Mouse (Mus musculus) urinary bladder, postnatal 4 days (tissue): ENCODE data around the gene Cbfa2t2.

Source experiments
- DNase-seq, 2 experiments: peaks; one replicate each; pipeline ENCODE4 v3.0.0; 2021 to 2022; ENCODE audit warnings: low spot score in 2 of 2

The Cbfa2t2 gene

DNA sequence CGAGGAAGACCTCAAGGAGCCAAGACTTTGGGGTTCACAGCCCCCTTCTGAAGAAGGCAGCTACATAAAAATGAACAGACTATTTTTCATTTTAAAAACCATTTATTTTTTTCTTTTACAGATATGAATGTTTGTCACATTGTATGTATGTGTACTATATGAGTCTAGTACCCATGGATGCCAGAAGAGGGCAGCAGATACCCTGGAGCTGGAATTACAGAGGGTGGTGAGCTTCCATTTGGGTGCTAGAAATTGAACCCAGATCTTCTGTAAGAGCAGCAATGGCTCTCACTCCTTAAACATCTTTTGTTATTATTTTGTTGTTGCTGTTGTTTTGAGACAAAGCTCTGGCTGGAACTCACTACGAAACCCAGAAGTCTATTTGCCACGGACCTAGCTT lies 10.8 kb upstream of the Cbfa2t2 start:
- DNase-seq, result no peak

DNA sequence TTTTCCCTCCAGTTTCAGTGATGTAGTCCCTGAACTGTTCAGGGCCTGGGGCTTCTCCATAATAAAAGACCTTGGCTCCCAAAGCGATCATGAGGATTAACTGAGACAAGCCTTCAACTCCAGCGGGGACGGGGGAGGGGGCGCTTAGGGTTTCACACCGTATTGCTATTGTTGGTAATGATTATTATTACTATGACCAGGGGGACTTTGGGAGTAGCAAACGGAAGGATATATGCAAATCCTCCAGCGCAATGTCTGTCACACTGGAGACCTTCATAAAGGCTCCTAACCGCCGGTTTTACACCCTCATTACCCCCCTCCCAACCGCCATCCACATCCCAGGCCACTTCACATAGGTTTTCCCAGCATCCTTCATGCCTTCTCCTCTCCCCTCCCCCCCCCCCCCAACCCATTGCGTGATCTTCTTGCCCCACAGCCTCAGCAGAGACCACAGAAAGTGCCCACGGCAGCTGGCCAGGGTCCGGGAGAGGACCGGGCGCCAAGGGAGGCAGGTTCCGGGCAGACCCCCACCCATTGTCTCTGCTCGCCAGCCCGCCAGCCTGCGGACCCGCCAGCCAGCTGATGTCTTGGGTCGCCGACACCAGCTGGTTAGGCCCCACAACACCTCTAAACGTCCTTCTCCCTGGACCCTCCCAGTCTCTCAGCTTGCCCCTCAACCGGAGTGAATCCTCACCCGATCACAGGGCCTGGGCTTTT lies 9.9 kb upstream of the Cbfa2t2 start:
- no peak for DNase-seq

- DNase-seq, result no peak
These were observed 9.1 kb upstream of the Cbfa2t2 start for GRCm38 (mm10) chr2:154426905-154427852.

- DNase-seq, result no peak
These were observed 8.4 kb upstream of the Cbfa2t2 start for GRCm38 (mm10) chr2:154427853-154428360.

DNA sequence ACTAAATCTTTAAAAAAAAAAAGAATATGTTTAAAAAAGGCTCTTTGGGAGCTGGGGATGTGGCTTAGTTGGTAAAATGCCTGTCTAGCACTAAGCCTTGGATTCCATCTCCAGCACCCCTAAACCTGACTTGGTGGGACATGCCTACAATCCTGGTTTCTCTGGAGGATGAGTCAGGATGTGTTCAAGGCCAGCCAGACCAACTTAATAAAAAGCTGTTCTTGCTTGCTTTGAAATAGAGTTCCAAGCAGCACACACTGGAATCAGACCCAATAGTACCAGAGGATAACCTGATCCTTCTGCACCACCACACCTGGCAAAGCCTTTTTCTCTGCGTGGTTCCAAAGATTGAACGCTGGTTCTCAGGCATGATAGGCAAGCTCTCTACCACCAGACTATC lies 5.7 kb upstream of the Cbfa2t2 start:
- DNase-seq, result no peak

DNA sequence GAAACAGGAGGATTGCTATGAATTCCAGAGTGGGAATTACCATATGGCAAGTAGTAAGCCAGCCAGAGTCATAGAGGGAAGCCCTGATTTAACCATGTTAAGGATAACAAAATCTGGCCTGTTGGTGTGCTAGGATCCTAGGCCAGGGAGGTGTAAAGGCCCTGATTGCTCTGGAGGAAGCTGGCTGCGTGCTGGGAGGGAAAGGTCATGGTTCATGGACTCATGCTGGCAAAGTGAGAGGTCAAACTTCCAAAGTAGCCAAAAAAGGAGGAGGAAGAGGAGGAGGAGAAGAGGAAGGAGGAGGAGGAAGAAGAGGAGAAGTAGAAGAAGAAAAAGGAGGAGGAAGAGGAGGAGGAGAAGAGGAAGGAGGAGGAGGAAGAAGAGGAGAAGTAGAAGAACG lies 3.6 kb upstream of the Cbfa2t2 start:
- DNase-seq, result no peak

DNA sequence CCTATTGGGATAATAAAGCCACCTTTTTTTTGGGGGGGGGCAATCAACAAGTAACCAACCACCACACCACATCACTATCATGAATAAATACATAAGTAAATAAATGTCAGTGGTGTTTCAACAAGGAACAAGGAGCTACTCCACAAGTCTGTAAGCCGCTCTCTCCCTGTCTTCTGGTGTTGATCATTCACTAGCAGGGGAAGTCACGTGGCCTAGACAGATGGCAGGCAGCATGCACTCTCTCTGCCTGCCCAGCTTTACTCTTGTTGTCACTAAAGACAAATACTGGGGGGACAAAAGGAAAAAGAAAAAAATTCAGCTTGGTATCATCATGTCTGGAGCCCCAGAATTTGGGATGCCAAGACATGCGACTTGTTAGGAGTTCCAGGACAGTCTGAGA lies 2.9 kb upstream of the Cbfa2t2 start:
- DNase-seq, result no peak

DNA sequence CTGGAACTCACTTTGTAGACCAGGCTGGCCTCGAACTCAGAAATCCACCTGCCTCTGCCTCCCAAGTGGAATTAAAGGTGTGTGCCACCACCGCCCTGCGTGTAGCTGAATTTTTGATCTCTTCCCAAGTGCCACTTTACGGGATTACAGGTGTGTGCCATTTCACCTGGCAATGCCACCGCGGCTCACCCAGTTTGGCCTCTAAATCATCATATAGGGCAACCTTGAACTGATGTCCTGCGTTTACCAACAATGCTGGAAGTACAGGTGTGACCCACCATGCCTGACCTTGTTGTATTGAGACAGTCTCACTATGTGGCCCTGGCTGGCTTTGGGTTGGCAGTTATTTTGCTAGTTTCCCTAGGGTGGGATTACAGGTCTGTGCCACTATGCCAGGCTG lies 1.6 kb upstream of the Cbfa2t2 start:
- DNase-seq, result no peak

DNA sequence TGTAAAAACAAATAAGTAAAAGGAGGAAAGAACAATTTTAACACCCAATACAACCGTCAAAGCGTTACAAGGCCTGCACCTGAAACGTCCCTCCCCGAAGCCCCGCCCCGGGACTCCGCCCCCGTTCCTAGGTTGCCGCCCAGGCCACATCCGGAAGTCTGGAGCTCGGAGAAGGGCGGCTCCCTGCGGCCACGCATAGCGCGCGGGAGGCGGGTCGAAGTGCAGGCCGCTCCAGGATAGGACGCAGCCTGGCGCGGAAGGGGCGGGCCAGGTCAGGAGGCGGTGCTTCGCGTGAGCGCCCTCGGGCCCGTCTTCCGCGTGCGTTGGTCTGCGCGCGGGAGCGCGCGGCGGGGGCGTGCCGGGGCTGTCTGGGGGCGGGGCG lies 214 bp upstream of the Cbfa2t2 start:
- peak; percentile 98 to 99 for DNase-seq

- DNase-seq, result no peak
These were observed 878 bp downstream of the Cbfa2t2 start for GRCm38 (mm10) chr2:154437191-154437527.

DNA sequence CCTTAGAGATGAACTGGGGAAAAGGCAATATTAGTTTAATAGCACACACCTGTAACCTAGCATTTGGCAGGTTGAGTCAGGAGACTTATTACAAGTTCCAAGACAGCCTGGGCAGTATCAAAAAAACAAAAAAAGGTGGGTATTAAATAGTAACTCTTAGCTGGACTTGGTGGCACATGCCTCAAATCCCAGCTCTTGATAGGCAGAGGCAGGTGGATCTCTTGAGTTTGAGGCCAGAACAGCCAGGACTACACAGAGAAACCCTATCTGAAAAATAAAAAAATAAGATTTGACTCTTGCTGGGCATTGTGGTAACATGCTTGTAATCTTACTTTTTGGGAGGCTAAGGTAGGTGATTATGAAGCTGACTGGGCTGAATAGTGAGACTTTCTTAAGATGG lies 4.2 kb downstream of the Cbfa2t2 start:
- DNase-seq, result no peak

DNA sequence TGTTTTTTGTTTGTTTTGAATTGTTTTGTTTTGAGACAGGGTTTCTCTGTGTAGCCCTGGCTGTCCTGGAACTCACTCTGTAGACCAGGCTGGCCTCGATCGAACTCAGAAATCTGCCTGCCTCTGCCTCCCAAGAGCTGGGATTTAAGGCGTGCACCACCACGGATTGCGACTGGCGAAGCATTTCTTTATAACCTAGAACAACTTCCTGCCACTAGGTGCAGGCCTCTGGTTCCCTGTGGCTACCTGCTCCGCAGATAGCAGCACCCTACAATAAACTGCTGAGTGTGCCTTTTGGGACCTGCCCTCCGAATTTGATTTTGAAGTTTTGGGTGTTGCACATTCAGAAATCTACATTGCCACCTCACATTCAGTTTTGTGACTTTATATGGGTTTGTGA lies 11.5 kb downstream of the Cbfa2t2 start:
- DNase-seq, result no peak

DNA sequence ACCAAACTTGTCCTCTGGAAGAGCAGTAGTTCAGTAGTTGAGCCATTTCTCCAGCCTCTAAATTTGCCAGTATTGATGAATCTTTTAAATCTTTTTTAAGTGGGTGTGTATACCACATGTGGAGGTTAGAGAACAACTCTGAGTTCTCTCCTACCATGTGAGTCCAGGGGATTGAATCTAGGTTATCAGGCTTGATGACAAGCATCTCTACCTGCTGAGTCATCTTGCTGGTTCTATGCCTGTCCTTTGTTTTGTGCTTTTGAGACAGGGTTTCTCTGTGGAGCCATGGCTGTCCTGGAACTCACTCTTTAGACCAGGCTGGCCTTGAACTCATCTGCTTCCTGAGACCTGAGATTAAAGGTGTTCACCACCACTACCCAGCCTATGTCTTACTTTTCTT lies 12.4 kb downstream of the Cbfa2t2 start:
- no peak for DNase-seq

DNA sequence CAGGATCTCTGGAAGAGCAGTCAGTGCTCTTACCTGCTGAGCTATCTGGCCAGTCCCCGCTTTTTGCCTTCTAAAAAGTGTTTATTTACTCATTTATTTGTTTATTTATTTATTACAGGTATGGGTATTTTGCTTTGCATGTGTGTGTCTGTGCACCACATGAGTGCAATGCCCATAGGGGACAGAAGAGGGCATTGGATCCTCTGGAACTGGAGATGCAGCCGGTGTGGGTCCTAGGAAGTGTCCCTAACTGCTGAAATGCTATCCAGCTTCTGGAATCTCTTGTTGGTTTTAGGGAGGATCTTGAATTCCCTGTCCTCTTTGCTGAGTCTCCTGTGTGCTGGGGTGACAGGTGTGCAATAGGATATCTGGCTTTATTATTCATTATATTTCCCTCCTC lies 16.7 kb downstream of the Cbfa2t2 start:
- DNase-seq, result no peak

- DNase-seq, result no peak
These were observed 17.8 kb downstream of the Cbfa2t2 start for GRCm38 (mm10) chr2:154454099-154454498.

GRCm38 (mm10) chr2:154454605-154455004 lies 18.3 kb downstream of the Cbfa2t2 start:
- no peak for DNase-seq

- no peak for DNase-seq
These were observed 19.5 kb downstream of the Cbfa2t2 start for GRCm38 (mm10) chr2:154455776-154456175.

GRCm38 (mm10) chr2:154456621-154457020 lies 20.3 kb downstream of the Cbfa2t2 start:
- no peak for DNase-seq

DNA sequence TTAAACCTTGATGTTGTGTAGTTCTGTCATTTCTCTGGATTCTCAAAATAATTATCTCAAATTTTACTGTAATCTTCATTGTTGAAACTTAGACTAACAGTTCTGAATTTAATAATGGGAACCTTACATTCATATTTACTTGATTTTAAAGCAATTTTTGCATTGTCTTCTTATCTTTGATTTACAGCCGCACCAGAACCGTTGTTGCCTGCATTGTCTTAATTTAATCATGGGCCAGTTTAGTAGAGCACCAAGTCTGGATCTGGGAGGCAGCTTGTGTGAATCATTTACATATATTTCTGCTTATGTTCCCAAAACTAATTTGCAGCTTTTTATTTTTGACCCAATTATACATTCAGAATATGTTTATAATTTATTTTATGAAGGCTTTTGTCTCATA lies 23.0 kb downstream of the Cbfa2t2 start:
- DNase-seq, result no peak

GRCm38 (mm10) chr2:154459851-154460250 lies 23.6 kb downstream of the Cbfa2t2 start:
- DNase-seq, result peak; percentile 23 to 62

DNA sequence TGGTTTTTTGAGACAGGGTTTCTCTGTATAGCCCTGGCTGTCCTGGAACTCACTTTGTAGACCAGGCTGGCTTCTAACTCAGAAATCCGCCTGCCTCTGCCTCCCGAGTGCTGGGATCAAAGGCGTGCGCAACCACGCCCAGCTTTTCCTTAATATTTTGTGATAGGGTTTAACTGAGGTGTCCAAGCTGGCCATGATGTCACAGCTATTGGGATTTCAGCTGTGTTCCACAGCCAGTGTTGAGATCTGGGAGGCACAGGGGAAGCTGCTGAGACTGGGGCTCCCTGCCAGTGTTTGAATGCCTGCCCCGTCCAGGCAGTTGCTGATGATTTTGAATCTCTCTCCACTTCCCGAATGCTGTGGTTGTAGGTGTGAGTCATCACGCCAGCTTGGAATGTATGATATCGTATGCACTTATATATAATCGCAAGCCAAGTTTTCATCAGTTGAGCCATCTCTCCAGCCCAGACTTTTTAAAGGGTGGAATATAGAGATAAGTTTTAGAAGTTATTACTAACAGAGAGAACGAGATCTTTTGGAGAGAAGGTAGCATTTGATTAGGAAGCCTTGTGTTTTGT lies 27.4 kb downstream of the Cbfa2t2 start:
- DNase-seq, result peak in 1 of 2 experiments; percentile 18

DNA sequence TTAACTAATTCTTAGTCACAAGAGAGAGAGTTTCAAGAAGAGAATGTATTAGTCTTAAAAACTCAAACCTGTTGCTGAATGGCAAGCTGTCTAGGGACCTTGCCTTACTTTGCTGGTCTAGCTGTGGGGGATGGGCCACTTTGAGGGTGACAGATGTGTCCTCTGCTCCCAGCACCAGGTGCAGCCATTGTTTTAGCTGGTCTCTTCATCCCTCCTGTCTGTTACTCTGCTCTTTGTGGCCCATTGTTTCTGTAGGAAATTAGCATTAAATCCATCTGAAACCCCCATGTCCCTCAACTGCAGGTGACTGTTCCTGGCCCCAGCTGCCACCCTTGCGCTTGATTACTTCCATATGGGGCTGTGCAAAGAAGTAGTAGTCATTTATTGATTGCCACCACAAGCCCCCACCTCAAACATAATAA lies 29.6 kb downstream of the Cbfa2t2 start:
- DNase-seq, result no peak

- DNase-seq, result no peak
These were observed 30.9 kb downstream of the Cbfa2t2 start for GRCm38 (mm10) chr2:154467139-154467538.
